Mouse (Mus musculus) limb, embryonic 14.5 days (tissue): Measurements from ENCODE around the gene Hist1h2be. TPM values are rescaled to one million over a fixed set of nuclear protein-coding genes. Genes with fewer than 3 reads are reported as not detected.

Source experiments
- ATAC-seq: fragments of 200-750 bp; cut with Nextera tagmentation; 2 replicates; pipeline ENCODE4 v1.8.0; 2017; ENCODE audit warnings: low read depth, moderate number of reproducible peaks, moderate TSS enrichment; ENCODE audit not compliant: low FRiP score
- DNase-seq: peaks from one replicate; pipeline ENCODE4 v3.0.0-alpha.2; 2015; ENCODE audit warnings: low spot score
- H3K27ac ChIP-seq: fragments of 300-500 bp; sonication (generic); replicated peaks from 2 replicates; pipeline ENCODE4 v1.5.1; 2014; ENCODE audit warnings: low read depth, mild to moderate bottlenecking, low read length, moderate library complexity, mixed read lengths
- H3K27me3 ChIP-seq: fragments of 300-500 bp; sonication (generic); 2 replicates; pipeline ENCODE4 v1.6.1; 2014; ENCODE audit warnings: low read length, mixed read lengths; ENCODE audit not compliant: control insufficient read depth, insufficient read depth
- H3K36me3 ChIP-seq: fragments of 300-500 bp; sonication (generic); 2 replicates; pipeline ENCODE4 v1.6.1; 2014; ENCODE audit warnings: mild to moderate bottlenecking, low read length, moderate library complexity, mixed read lengths; ENCODE audit not compliant: control insufficient read depth, insufficient read depth
- H3K4me1 ChIP-seq: fragments of 300-500 bp; sonication (generic); 2 replicates; pipeline ENCODE4 v1.6.1; 2014; ENCODE audit warnings: antibody characterized with exemption, low read length, mixed read lengths; ENCODE audit not compliant: control insufficient read depth, insufficient read depth
- H3K4me2 ChIP-seq: fragments of 300-500 bp; sonication (generic); replicated peaks from 2 replicates; pipeline ENCODE4 v1.6.1; 2014; ENCODE audit warnings: low read depth, mild to moderate bottlenecking, low read length, moderate library complexity; ENCODE audit not compliant: severe bottlenecking
- H3K4me3 ChIP-seq: fragments of 300-500 bp; sonication (generic); replicated peaks from 2 replicates; pipeline ENCODE4 v1.5.1; 2014; ENCODE audit warnings: low read length
- H3K9ac ChIP-seq: fragments of 300-500 bp; sonication (generic); 2 replicates; pipeline ENCODE4 v1.6.1; 2014; ENCODE audit warnings: mild to moderate bottlenecking, low read depth, low read length, moderate library complexity; ENCODE audit not compliant: severe bottlenecking
- H3K9me3 ChIP-seq: fragments of 300-500 bp; sonication (generic); 2 replicates; pipeline ENCODE4 v1.6.1; 2016; ENCODE audit warnings: low read length; ENCODE audit not compliant: control insufficient read depth
- POLR2A ChIP-seq: fragments of 200-500 bp; IDR thresholded peaks from 2 replicates; pipeline ENCODE4 v1.8.0; 2012; ENCODE audit warnings: inconsistent platforms, mild to moderate bottlenecking, moderate library complexity, borderline replicate concordance; ENCODE audit not compliant: insufficient read depth, insufficient read length; ENCODE audit errors: extremely low read depth
- WGBS: fragments of 180-500 bp; shearing (Covaris S2); extraction: QIAGEN DNeasy Blood & Tissue Kit; methylation state at CpG from one replicate; pipeline ENCODE4 v1.1.7; 2014; 5-methylcytosine and 5-hydroxymethylcytosine counted together
- polyA plus RNA-seq, 2 experiments: library from polyadenylated mRNA; depleted of rRNA in 1 of 2; stranded (reverse) in 1 of 2; unstranded in 1 of 2; fragments of >200 nt; fragmentation: Nextera tagmentation in 1 of 2; extraction: Ambion mirVana in 1 of 2; gene quantifications; 2 replicates each; pipeline versions ENCODE4 v1.2.1 to v1.2.3; 2012 to 2014

The Hist1h2be gene
- polyA plus RNA-seq (2012; rRNA removed) (3.0 and 3.4 TPM in 2 replicates), polyA plus RNA-seq (2014; fragmentation: Nextera tagmentation; extraction: Ambion mirVana) (1.2 and 1.5 TPM in 2 replicates)

DNA sequence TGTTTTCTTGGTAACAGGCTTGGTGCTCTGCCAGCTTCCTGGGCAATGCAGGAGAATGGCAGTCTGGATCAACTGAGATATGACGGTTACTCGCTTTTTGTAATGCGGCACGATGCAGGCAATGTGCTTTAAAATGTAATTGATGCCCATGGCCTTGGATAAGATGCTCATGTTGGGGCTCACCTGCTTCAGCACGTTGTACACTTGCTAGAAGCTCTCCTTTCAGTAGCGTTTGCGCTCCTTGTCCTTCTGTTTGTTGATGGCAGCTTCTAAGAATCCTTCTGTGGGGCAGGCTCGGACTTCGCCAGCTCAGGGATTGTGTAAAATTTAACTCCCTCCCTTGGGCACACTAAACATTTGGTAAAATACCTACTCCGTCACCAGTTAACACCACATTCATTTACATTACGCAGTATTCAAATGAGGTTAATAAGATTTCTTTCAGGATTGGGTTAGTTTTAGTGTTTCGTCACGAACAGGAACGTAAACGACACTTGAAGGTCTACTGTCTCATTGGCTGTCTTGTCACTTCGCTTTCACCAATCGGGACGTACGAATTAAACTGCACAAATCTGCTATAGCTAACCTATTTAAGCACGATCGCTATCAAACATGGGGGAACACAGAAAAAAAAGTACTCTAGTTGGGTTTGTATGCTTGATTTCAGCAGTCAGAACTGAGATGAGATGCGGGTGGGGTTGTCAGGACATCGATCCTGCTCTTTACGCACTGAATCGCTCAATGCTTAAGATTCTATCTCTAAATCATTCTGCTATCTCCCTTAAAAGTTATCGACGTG is at the start of gene Hist1h2be:
Hist1h2be (minus strand) TSS at position 392 of the 799 bp plus-strand sequence.
- H3K9ac ChIP-seq = peak within 1 kb of the TSS; percentile 82
- peak; percentile 96 for DNase-seq
- H3K27ac ChIP-seq = peak within 1 kb of the TSS; percentile 97
- H3K4me1 ChIP-seq = no peaks in the 10 kb centered on the region
- 1% methylated on average over 27 of the region's 27 CpGs for WGBS
- ATAC-seq = peak; percentile 85
- H3K4me2 ChIP-seq = peak within 1 kb of the TSS; percentile 88
- H3K36me3 ChIP-seq = no peaks in the 10 kb centered on the region
- no peaks in the 10 kb centered on the region for H3K27me3 ChIP-seq
- peak within 1 kb of the TSS; percentile 61 for H3K4me3 ChIP-seq
- H3K9me3 ChIP-seq = no peaks in the 10 kb centered on the region
- no peak for TF ChIP-seq POLR2A

- Histone ChIP-seq H3K9ac (no peak overlapping the region), H3K9me3 (no peaks in the 10 kb centered on the region), H3K36me3 (no peaks in the 10 kb centered on the region), H3K4me1 (no peaks in the 10 kb centered on the region), H3K4me3 (no peak overlapping the region), H3K4me2 (no peak overlapping the region), H3K27me3 (no peaks in the 10 kb centered on the region), H3K27ac (no peak overlapping the region)
- TF ChIP-seq POLR2A = no peak
- 67% methylated on average over 3 of the region's 3 CpGs for WGBS
- no peak for DNase-seq
- no peak for ATAC-seq
These were observed 41.6 kb upstream of the Hist1h2be start for GRCm38 (mm10) chr13:23662536-23662935.

DNA sequence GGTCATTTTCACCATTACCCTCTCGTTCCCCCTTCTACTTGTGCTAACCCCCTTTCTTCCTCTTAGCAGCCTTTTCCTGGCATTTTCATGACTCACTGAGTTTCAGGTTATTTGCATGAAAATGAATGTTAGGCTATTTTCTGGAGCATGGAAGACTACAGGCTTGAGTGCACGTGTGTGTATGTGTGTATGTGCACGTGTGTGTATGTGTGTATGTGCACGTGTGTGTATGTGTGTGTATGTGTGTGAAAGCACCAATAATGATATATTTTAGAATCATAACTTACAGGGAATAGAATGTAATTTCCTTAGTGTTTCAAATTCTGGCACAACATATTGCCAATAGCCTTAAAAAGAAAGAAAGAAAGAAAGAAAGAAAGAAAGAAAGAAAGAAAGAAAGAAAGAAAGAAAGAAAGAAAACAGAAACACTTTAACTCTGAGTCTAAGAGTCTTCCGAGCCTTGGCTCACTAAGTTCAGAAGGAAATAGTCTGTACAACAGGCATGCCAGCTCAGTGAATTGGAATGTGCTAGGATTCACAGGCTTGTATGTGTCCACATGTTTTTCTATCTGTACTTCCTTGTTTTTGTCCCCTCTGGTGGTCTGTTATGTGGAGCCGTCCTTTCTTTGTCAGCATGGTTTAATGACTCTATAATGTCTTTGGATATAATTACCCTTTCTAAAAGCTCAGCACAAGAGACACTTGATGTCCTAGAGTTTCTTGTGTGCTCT is 38.9 kb upstream of the Hist1h2be start:
- H3K27me3 ChIP-seq = no peaks in the 10 kb centered on the region
- DNase-seq = no peak
- H3K9me3 ChIP-seq = no peaks in the 10 kb centered on the region
- H3K27ac ChIP-seq = no peak overlapping the region
- ATAC-seq = no peak
- H3K9ac ChIP-seq = no peak overlapping the region
- no peak overlapping the region for H3K4me2 ChIP-seq
- H3K4me1 ChIP-seq = no peaks in the 10 kb centered on the region
- no peak for TF ChIP-seq POLR2A
- 72% methylated on average over 6 of the region's 6 CpGs for WGBS
- H3K36me3 ChIP-seq = no peaks in the 10 kb centered on the region
- no peak overlapping the region for H3K4me3 ChIP-seq

DNA sequence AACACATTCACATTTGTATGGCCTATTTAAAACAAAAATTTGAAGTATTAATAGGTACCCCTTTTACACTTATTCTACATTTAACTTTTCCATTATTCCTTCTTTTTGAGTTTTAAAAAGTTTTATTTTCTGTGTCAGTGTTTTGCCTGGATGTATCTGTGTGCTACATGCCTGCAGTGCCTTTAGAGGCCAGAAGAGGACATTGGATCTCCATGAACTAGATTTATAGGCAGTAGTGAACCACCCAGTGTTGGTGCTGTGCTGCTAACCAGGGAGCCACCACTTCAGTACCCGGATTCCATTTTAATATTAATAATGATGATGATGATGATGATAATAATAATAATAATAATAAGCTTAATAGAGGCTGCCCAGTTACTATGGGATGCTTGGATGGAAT is 9.7 kb upstream of the Hist1h2be start:
- Histone ChIP-seq H3K4me1 (no peaks in the 10 kb centered on the region), H3K4me3 (no peak overlapping the region), H3K27me3 (no peaks in the 10 kb centered on the region), H3K9me3 (no peaks in the 10 kb centered on the region), H3K4me2 (no peak overlapping the region), H3K36me3 (no peaks in the 10 kb centered on the region), H3K27ac (no peak overlapping the region), H3K9ac (no peak overlapping the region)
- WGBS = 41% methylated on average over 1 of the region's 1 CpGs
- DNase-seq (no peak), ATAC-seq (no peak)
- TF ChIP-seq POLR2A = no peak

DNA sequence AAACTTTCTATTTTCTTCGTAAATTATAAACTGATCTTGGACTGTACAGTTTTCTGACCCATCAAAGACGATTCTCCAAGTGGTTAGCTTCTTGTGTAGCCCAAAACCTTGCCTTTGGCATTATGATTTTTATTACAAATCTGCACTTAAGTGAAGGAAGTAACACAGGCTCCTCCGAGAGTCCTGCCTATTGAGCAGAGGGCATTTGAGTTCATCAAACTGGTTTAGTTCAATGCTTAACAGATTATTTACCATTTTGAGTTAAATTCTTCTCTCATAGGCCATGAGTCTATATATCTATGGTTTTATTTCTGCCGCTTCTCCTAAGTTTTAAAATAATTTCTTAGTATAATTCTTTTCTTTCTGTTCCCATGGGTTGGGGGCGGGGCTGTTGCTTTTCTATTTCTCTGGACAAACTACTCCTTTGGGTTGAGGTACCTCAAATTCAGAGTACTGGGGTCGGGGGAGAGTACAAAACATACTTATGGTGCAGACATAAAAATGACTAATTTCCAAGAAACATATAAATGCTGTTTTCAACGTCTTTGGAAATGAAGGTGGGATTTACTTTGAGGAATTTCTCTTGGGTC is 2.0 kb upstream of the Hist1h2be start:
- H3K27ac ChIP-seq = peak overlapping the region; percentile 97
- H3K4me2 ChIP-seq = peak overlapping the region; percentile 88
- peak overlapping the region; percentile 61 for H3K4me3 ChIP-seq
- no peaks in the 10 kb centered on the region for H3K36me3 ChIP-seq
- no peaks in the 10 kb centered on the region for H3K4me1 ChIP-seq
- H3K27me3 ChIP-seq = no peaks in the 10 kb centered on the region
- TF ChIP-seq POLR2A = no peak
- H3K9ac ChIP-seq = peak overlapping the region; percentile 82
- DNase-seq = peak; percentile 28
- ATAC-seq = no peak
- 28% methylated on average over 7 of the region's 7 CpGs for WGBS
- no peaks in the 10 kb centered on the region for H3K9me3 ChIP-seq
